Comparison of ENCODE assay signal across 9 mouse cellular contexts in the genomic region with DNA sequence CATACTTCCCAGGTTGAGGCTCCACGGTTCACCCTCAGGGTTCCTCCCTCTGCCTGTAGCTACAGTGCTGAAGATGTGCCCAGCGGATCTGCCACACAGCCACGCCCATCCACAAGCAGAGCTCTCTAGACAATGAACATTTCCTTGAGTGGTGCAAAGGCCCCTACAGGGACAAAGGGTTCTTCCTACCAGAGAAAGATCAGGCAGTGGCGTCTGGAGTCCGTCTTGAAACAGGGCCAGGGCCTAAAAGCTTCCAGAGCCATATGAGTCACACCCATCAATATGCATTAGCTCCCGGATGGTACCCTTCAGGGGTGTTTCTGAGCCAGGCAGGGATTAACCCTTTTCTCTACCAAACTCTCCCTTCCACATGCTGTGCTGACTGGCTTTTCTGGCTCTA. TPM values are rescaled to one million over a fixed set of nuclear protein-coding genes. Genes with fewer than 3 reads are reported as not detected.
A peak's percentile ranks its signal among the peaks of the same experiment; 100 is the strongest.
DNase-seq lines count a peak whose midpoint lies in the region; ATAC-seq and TF ChIP-seq lines count a peak whose summit lies in the region.
"Had no signal": no experiment of that assay in that cellular context is flagged by ENCODE, and none has a peak within 500 bp of the region (broad histone marks: within the 10 kb centered on the region; RNA-seq: fewer than 3 reads in every experiment).

No protein-coding gene starts in this region.

- no peak overlapping the region for H3K9ac ChIP-seq in neural tube, embryonic 11.5 days (ENCODE audit: low read length)
- no peak overlapping the region for H3K9ac ChIP-seq in embryonic facial prominence, embryonic 11.5 days (replicated peaks; ENCODE audit: low read length)
- no peak overlapping the region for H3K9ac ChIP-seq in stomach, embryonic 14.5 days (replicated peaks; ENCODE audit: low read depth, low read length)

- intact Hi-C loops in heart, postnatal 25 days (cut with DNase I), result no loop called here

- H3K27me3 ChIP-seq in neural tube, embryonic 11.5 days (ENCODE audit: control insufficient read depth, insufficient read depth, low read length), result no peaks in the 10 kb centered on the region
- no peaks in the 10 kb centered on the region for H3K27me3 ChIP-seq in embryonic facial prominence, embryonic 11.5 days (ENCODE audit: control insufficient read depth, insufficient read depth, low read length)
- no peaks in the 10 kb centered on the region for H3K27me3 ChIP-seq in stomach, embryonic 14.5 days (ENCODE audit: control insufficient read depth, insufficient read depth, low read length)

- H3K9me3 ChIP-seq in neural tube, embryonic 11.5 days (ENCODE audit: control insufficient read depth, low read length), result no peaks in the 10 kb centered on the region
- no peaks in the 10 kb centered on the region for H3K9me3 ChIP-seq in embryonic facial prominence, embryonic 11.5 days (replicated peaks; ENCODE audit: control insufficient read depth, low read length)
- H3K9me3 ChIP-seq in stomach, embryonic 14.5 days (ENCODE audit: control insufficient read depth, low read depth, low read length), result no peaks in the 10 kb centered on the region
- H3K9me3 ChIP-seq: G1E had no signal

- no peaks in the 10 kb centered on the region for H3K36me3 ChIP-seq in neural tube, embryonic 11.5 days (ENCODE audit: control insufficient read depth, insufficient read depth, low read length)
- no peaks in the 10 kb centered on the region for H3K36me3 ChIP-seq in embryonic facial prominence, embryonic 11.5 days (replicated peaks; ENCODE audit: control insufficient read depth, insufficient read depth, low read depth, low read length)
- H3K36me3 ChIP-seq in stomach, embryonic 14.5 days (ENCODE audit: control insufficient read depth, insufficient read depth, low read length), result no peaks in the 10 kb centered on the region
- H3K36me3 ChIP-seq: G1E had no signal

- no peak overlapping the region for H3K4me2 ChIP-seq in neural tube, embryonic 11.5 days (ENCODE audit: low read depth)
- no peak overlapping the region for H3K4me2 ChIP-seq in embryonic facial prominence, embryonic 11.5 days (ENCODE audit: low read depth, low read length)
- H3K4me2 ChIP-seq in stomach, embryonic 14.5 days (replicated peaks; ENCODE audit: low read depth, low read length), result no peak overlapping the region

- peak overlapping the region; percentile 14; the same call in 1 of the 2 replicates for H3K27ac ChIP-seq in neural tube, embryonic 11.5 days (ENCODE audit: low read depth, low read length)
- peak overlapping the region; percentile 35; the same call in 1 of the 2 replicates for H3K27ac ChIP-seq in embryonic facial prominence, embryonic 11.5 days (replicated peaks; ENCODE audit: low read depth, low read length)
- H3K27ac ChIP-seq in stomach, embryonic 14.5 days (ENCODE audit: low read length), result peak overlapping the region; percentile 66; the same call in 1 of the 2 replicates

- TF ChIP-seq POLR2A in lung, adult 2 months (IDR thresholded peaks at IDR 0.05; ENCODE audit: borderline replicate concordance, extremely low read depth, low read depth, low read length), result no peak

- no peak for ATAC-seq in neural tube, embryonic 11.5 days (ENCODE audit: insufficient read depth, low FRiP score, low TSS enrichment)
- peak; percentile 48; the same call in 1 of the 2 replicates for ATAC-seq in embryonic facial prominence, embryonic 11.5 days (replicated peaks; ENCODE audit: insufficient number of reproducible peaks, low FRiP score, low TSS enrichment, low read depth)
- peak; percentile 44; the same call in 1 of the 2 replicates for ATAC-seq in stomach, embryonic 14.5 days (ENCODE audit: insufficient number of reproducible peaks, insufficient read depth, low FRiP score, low read depth)

- DNase-seq in neural tube, embryonic 11.5 days (ENCODE audit: low spot score), result peak; percentile 23
- no peak for DNase-seq in neural tube, embryonic 10.5 days (ENCODE audit: extremely low spot score, low spot score)
- peak; percentile 14 for DNase-seq in embryonic facial prominence, embryonic 11.5 days (ENCODE audit: low spot score)
- DNase-seq in heart, postnatal 25 days (ENCODE audit: low spot score), result peak; percentile 35
- peak; percentile 26 for DNase-seq in lung, adult 2 months
- DNase-seq in layer of hippocampus, adult 11-12 months (ENCODE audit: low spot score), result no peak
- no peak for DNase-seq in layer of hippocampus, postnatal 14 days (ENCODE audit: low spot score in 2 of 2)

- H3K4me3 ChIP-seq in neural tube, embryonic 11.5 days (ENCODE audit: low read depth, low read length), result no peak overlapping the region
- no peak overlapping the region for H3K4me3 ChIP-seq in embryonic facial prominence, embryonic 11.5 days (ENCODE audit: low read depth, low read length)
- no peak overlapping the region for H3K4me3 ChIP-seq in lung, adult 2 months (replicated peaks; ENCODE audit: extremely low read depth, low read depth, low read length)
- no peak overlapping the region for H3K4me3 ChIP-seq in stomach, embryonic 14.5 days (ENCODE audit: low read depth, low read length)

- H3K4me1 ChIP-seq in neural tube, embryonic 11.5 days (ENCODE audit: control insufficient read depth, insufficient read depth, low read length), result no peaks in the 10 kb centered on the region
- no peaks in the 10 kb centered on the region for H3K4me1 ChIP-seq in embryonic facial prominence, embryonic 11.5 days (ENCODE audit: control insufficient read depth, insufficient read depth, low read length)
- H3K4me1 ChIP-seq in lung, adult 2 months (ENCODE audit: control insufficient read depth, insufficient read depth, low read length), result peaks cover 22% of the 10 kb centered on the region
- H3K4me1 ChIP-seq in stomach, embryonic 14.5 days (ENCODE audit: control insufficient read depth, insufficient read depth, low read length), result peaks cover 37% of the 10 kb centered on the region

- no peak for TF ChIP-seq CTCF in lung, adult 2 months (IDR thresholded peaks at IDR 0.05; ENCODE audit: insufficient read depth, low read length)

- WGBS in neural tube, embryonic 11.5 days, result 35% methylated on average over 6 of the region's 6 CpGs
- WGBS in embryonic facial prominence, embryonic 11.5 days, result 30% methylated on average over 6 of the region's 6 CpGs
- WGBS in lung, adult 2 months, result 22% methylated on average over 6 of the region's 6 CpGs
- 14% methylated on average over 6 of the region's 6 CpGs for WGBS in stomach, embryonic 14.5 days

RNA-seq across cellular contexts. Expression of a gene that starts 59.1 kb away (rescaled TPM):
- polyA plus RNA-seq in neural tube, embryonic 11.5 days (2014; fragmentation: Nextera tagmentation; extraction: Ambion mirVana), result 42.2 and 47.3 TPM in 2 replicates
- 23.8 and 27.8 TPM in 2 replicates for polyA plus RNA-seq in embryonic facial prominence, embryonic 11.5 days (2014; fragmentation: Nextera tagmentation; extraction: Ambion mirVana)
- total RNA-seq in heart, postnatal 25 days (2021), result 1 to 10 TPM; 2.9 to 6.7 TPM
- 25.5 and 27.2 TPM in 2 replicates for polyA plus RNA-seq in lung, adult 2 months (2012; rRNA removed)
- 27.3 and 28.2 TPM in 2 replicates for polyA plus RNA-seq in stomach, embryonic 14.5 days (2014; fragmentation: Nextera tagmentation; extraction: Ambion mirVana)
- total RNA-seq in layer of hippocampus, postnatal 14 days (2021), result 10 to 100 TPM; 59.8 to 72.3 TPM
- total RNA-seq: G1E had no signal
- polyA plus RNA-seq: G1E had no signal

Comparison
In these comparisons a context has a peak if more than half of its experiments do, and no peak if none do; other contexts are left out.
1. DNase-seq: peak in neural tube, embryonic 11.5 days (single experiment), embryonic facial prominence, embryonic 11.5 days (single experiment), heart, postnatal 25 days (single experiment) and lung, adult 2 months (single experiment); none in neural tube, embryonic 10.5 days (single experiment), layer of hippocampus, adult 11-12 months (single experiment) and layer of hippocampus, postnatal 14 days (0 of 2).
2. H3K27ac ChIP-seq: peak in every context shown above with its lines; median percentile 66 in stomach, embryonic 14.5 days; 35 in embryonic facial prominence, embryonic 11.5 days; 14 in neural tube, embryonic 11.5 days.